Mouse (Mus musculus): Measurements from ENCODE around the gene Gtpbp3. TPM values are rescaled to one million over a fixed set of nuclear protein-coding genes. Genes with fewer than 3 reads are reported as not detected.

Gtpbp3 gene
- total and polyA plus RNA-seq, 3 experiments, result 17.4 to 26.7 (median 20.7) TPM

GRCm38 (mm10) chr8:71478943-71479342 is 9.0 kb upstream of the Gtpbp3 start:
- peaks cover 8% of the 10 kb centered on the region in 2 experiments for H3K4me1 ChIP-seq (ENCODE audit: control insufficient read depth in 1 of 2, insufficient read depth in 2 of 2)
- no peak overlapping the region for H3K4me2 ChIP-seq (ENCODE audit: insufficient read depth, low read depth, poor library complexity, severe bottlenecking)
- H3K27ac ChIP-seq (ENCODE audit: insufficient read depth, low read depth), result no peak overlapping the region
- no peaks in the 10 kb centered on the region for H3K79me2 ChIP-seq (replicated peaks; ENCODE audit: control insufficient read depth, extremely low read depth, insufficient read depth, poor library complexity, severe bottlenecking)
- no peak for DNase-seq (ENCODE audit: extremely low read depth)
- TF ChIP-seq IRF4 (IDR thresholded peaks at IDR 0.05; ENCODE audit: low read depth, low read length) (no peak), ETS1 (conservative IDR thresholded peaks at IDR 0.05; ENCODE audit: low read depth, low read length) (no peak), RAD21 (IDR thresholded peaks at IDR 0.05; ENCODE audit: low read depth, low read length) (no peak)
- H3K9ac ChIP-seq (ENCODE audit: insufficient read depth, low read depth), result no peak overlapping the region
- no peaks in the 10 kb centered on the region for H3K27me3 ChIP-seq (replicated peaks)
- H3K9me3 ChIP-seq (replicated peaks; ENCODE audit: low read length), result no peaks in the 10 kb centered on the region
- H3K36me3 ChIP-seq (replicated peaks in 1 of 2; ENCODE audit: control insufficient read depth in 1 of 2, insufficient read depth in 1 of 2, low read length in 1 of 2), result peaks cover 17 to 34% of the 10 kb centered on the region in 2 experiments
- dilution Hi-C loops (cut with MboI; ENCODE audit: extremely low pct_ligation_motif_present, extremely low pct_unique_long_range_greater_than_20kb, low sequenced_read_pairs) (no loop called here), in situ Hi-C loops (cut with MboI; ENCODE audit: low pct_ligation_motif_present, low pct_unique_long_range_greater_than_20kb, low sequenced_read_pairs) (no loop called here)
- H3K4me3 ChIP-seq (replicated peaks in 1 of 3; ENCODE audit: low read depth in 2 of 3, low read length in 2 of 3, poor library complexity in 1 of 3), result no peak overlapping the region

- no peak overlapping the region for H3K4me3 ChIP-seq (replicated peaks in 1 of 3; ENCODE audit: low read depth in 2 of 3, low read length in 2 of 3, poor library complexity in 1 of 3)
- no peak overlapping the region for H3K27ac ChIP-seq (ENCODE audit: insufficient read depth, low read depth)
- TF ChIP-seq BHLHE40 (IDR thresholded peaks at IDR 0.05; ENCODE audit: low read depth, low read length), result no peak
- no peak for TF ChIP-seq MAZ (IDR thresholded peaks at IDR 0.05; ENCODE audit: low read depth, low read length)
- TF ChIP-seq NELFE (IDR thresholded peaks at IDR 0.05; ENCODE audit: low read depth, low read length), result no peak
- TF ChIP-seq ELF1 (IDR thresholded peaks at IDR 0.05; ENCODE audit: low read depth, low read length), result no peak
- no peak for TF ChIP-seq USF1 (IDR thresholded peaks at IDR 0.05; ENCODE audit: low read depth, low read length)
- TF ChIP-seq ZNF384 (IDR thresholded peaks at IDR 0.05; ENCODE audit: low read depth, low read length), result no peak
- TF ChIP-seq JUND (conservative IDR thresholded peaks at IDR 0.05; ENCODE audit: low read depth, low read length), result no peak
- TF ChIP-seq ZC3H11A (IDR thresholded peaks at IDR 0.05; ENCODE audit: low read depth, low read length), result no peak
- TF ChIP-seq CHD1 (IDR thresholded peaks at IDR 0.05; ENCODE audit: low read depth, low read length), result no peak
- peak; percentile 57 for DNase-seq (ENCODE audit: extremely low read depth)
- in situ Hi-C loops (cut with MboI; ENCODE audit: low pct_ligation_motif_present, low pct_unique_long_range_greater_than_20kb, low sequenced_read_pairs) (no loop called here), dilution Hi-C loops (cut with MboI; ENCODE audit: extremely low pct_ligation_motif_present, extremely low pct_unique_long_range_greater_than_20kb, low sequenced_read_pairs) (no loop called here)
- no peak overlapping the region for H3K9ac ChIP-seq (ENCODE audit: insufficient read depth, low read depth)
- no peaks in the 10 kb centered on the region for H3K27me3 ChIP-seq (replicated peaks)
- peaks cover 13 to 22% of the 10 kb centered on the region in 2 experiments for H3K4me1 ChIP-seq (ENCODE audit: control insufficient read depth in 1 of 2, insufficient read depth in 2 of 2)
- no peak overlapping the region for H3K4me2 ChIP-seq (ENCODE audit: insufficient read depth, low read depth, poor library complexity, severe bottlenecking)
- H3K9me3 ChIP-seq (replicated peaks; ENCODE audit: low read length), result no peaks in the 10 kb centered on the region
- peaks cover 0 to 14% of the 10 kb centered on the region in 2 experiments for H3K36me3 ChIP-seq (replicated peaks in 1 of 2; ENCODE audit: control insufficient read depth in 1 of 2, insufficient read depth in 1 of 2, low read length in 1 of 2)
- 0 out of 2 replicates have a peak, but pooled peaks cover 1% of the 10 kb centered on the region for H3K79me2 ChIP-seq (replicated peaks; ENCODE audit: control insufficient read depth, extremely low read depth, insufficient read depth, poor library complexity, severe bottlenecking)
These were observed 4.0 kb upstream of the Gtpbp3 start for GRCm38 (mm10) chr8:71483932-71484331.

GRCm38 (mm10) chr8:71484736-71485135 is 3.2 kb upstream of the Gtpbp3 start:
- Histone ChIP-seq H3K9ac (ENCODE audit: insufficient read depth, low read depth) (no peak overlapping the region), H3K27me3 (replicated peaks) (no peaks in the 10 kb centered on the region), H3K4me2 (ENCODE audit: insufficient read depth, low read depth, poor library complexity, severe bottlenecking) (no peak overlapping the region), H3K4me3 (replicated peaks in 1 of 3; ENCODE audit: low read depth in 2 of 3, low read length in 2 of 3, poor library complexity in 1 of 3) (no peak overlapping the region), H3K4me1 (ENCODE audit: control insufficient read depth in 1 of 2, insufficient read depth in 2 of 2) (peaks cover 13 to 29% of the 10 kb centered on the region in 2 experiments), H3K27ac (ENCODE audit: insufficient read depth, low read depth) (no peak overlapping the region), H3K36me3 (replicated peaks in 1 of 2; ENCODE audit: control insufficient read depth in 1 of 2, insufficient read depth in 1 of 2, low read length in 1 of 2) (peaks cover 0 to 12% of the 10 kb centered on the region in 2 experiments), H3K9me3 (replicated peaks; ENCODE audit: low read length) (no peaks in the 10 kb centered on the region), H3K79me2 (replicated peaks; ENCODE audit: control insufficient read depth, extremely low read depth, insufficient read depth, poor library complexity, severe bottlenecking) (peaks cover 9% of the 10 kb centered on the region; the same call in 1 of the 2 replicates)
- in situ Hi-C loops (cut with MboI; ENCODE audit: low pct_ligation_motif_present, low pct_unique_long_range_greater_than_20kb, low sequenced_read_pairs), result loop anchor here (5.0 kb wide), 1 partner anchor 38 kb away; no protein-coding TSS in a partner anchor
- no peak for DNase-seq (ENCODE audit: extremely low read depth)
- dilution Hi-C loops (cut with MboI; ENCODE audit: extremely low pct_ligation_motif_present, extremely low pct_unique_long_range_greater_than_20kb, low sequenced_read_pairs), result no loop called here
- TF ChIP-seq ZKSCAN1 (IDR thresholded peaks at IDR 0.05; ENCODE audit: borderline replicate concordance, low read depth, low read length) (no peak), CTCF (conservative IDR thresholded peaks at IDR 0.05 in 1 of 2, IDR thresholded peaks at IDR 0.05 in 1 of 2; ENCODE audit: low read depth in 2 of 2, low read length in 2 of 2) (no peak), MAX (IDR thresholded peaks at IDR 0.05; ENCODE audit: low read length) (no peak), MXI1 (IDR thresholded peaks at IDR 0.05; ENCODE audit: low read depth, low read length) (no peak), RCOR1 (conservative IDR thresholded peaks at IDR 0.05; ENCODE audit: low read depth, low read length) (no peak), E2F4 (IDR thresholded peaks at IDR 0.05; ENCODE audit: insufficient replicate concordance, low read depth, low read length) (no peak), ZC3H11A (IDR thresholded peaks at IDR 0.05; ENCODE audit: low read depth, low read length) (no peak), ZNF384 (IDR thresholded peaks at IDR 0.05; ENCODE audit: low read depth, low read length) (no peak), MEF2A (IDR thresholded peaks at IDR 0.05; ENCODE audit: borderline replicate concordance, low read depth, low read length) (no peak), CHD2 (IDR thresholded peaks at IDR 0.05; ENCODE audit: low read length) (no peak), UBTF (IDR thresholded peaks at IDR 0.05; ENCODE audit: low read depth, low read length) (no peak), SMC3 (IDR thresholded peaks at IDR 0.05; ENCODE audit: low read depth, low read length) (no peak), SIN3A (IDR thresholded peaks at IDR 0.05; ENCODE audit: low read length) (no peak), IRF4 (IDR thresholded peaks at IDR 0.05; ENCODE audit: low read depth, low read length) (no peak)
